Mouse (Mus musculus): ENCODE results near the gene Odf2. TPM values are rescaled to one million over a fixed set of nuclear protein-coding genes. Genes with fewer than 3 reads are reported as not detected.
"Not testable (repeated sequence)": the region's sequence is repeated elsewhere in the genome, so short reads cannot be mapped to it uniquely, and the experiment has no call there.

Odf2 gene
- total and polyA plus RNA-seq, 3 experiments: 35.4 to 54.6 (median 48.6) TPM

- DNase-seq (ENCODE audit: extremely low read depth): no peak
- Histone ChIP-seq H3K4me3 (replicated peaks in 1 of 3; ENCODE audit: low read depth in 2 of 3, low read length in 2 of 3, poor library complexity in 1 of 3) (no peak overlapping the region), H3K9me3 (replicated peaks; ENCODE audit: low read length) (peaks cover 6% of the 10 kb centered on the region), H3K27ac (ENCODE audit: insufficient read depth, low read depth) (no peak overlapping the region), H3K9ac (ENCODE audit: insufficient read depth, low read depth) (no peak overlapping the region), H3K79me2 (replicated peaks; ENCODE audit: control insufficient read depth, extremely low read depth, insufficient read depth, poor library complexity, severe bottlenecking) (no peaks in the 10 kb centered on the region), H3K27me3 (replicated peaks) (no peaks in the 10 kb centered on the region), H3K4me2 (ENCODE audit: insufficient read depth, low read depth, poor library complexity, severe bottlenecking) (no peak overlapping the region), H3K36me3 (replicated peaks in 1 of 2; ENCODE audit: control insufficient read depth in 1 of 2, insufficient read depth in 1 of 2, low read length in 1 of 2) (peaks cover 5 to 27% of the 10 kb centered on the region in 2 experiments), H3K4me1 (ENCODE audit: control insufficient read depth in 1 of 2, insufficient read depth in 2 of 2) (peaks cover 2 to 10% of the 10 kb centered on the region in 2 experiments; a peak in 1 of 4 replicates)
- TF ChIP-seq MAFK (IDR thresholded peaks at IDR 0.05; ENCODE audit: insufficient replicate concordance, low read length) (no peak), PAX5 (IDR thresholded peaks at IDR 0.05; ENCODE audit: low read length) (no peak), POLR2AphosphoS2 (IDR thresholded peaks at IDR 0.05; ENCODE audit: low read depth, low read length) (no peak), CHD2 (IDR thresholded peaks at IDR 0.05; ENCODE audit: low read length) (no peak), ZNF384 (IDR thresholded peaks at IDR 0.05; ENCODE audit: low read depth, low read length) (no peak), ZMIZ1 (IDR thresholded peaks at IDR 0.05; ENCODE audit: low read depth, low read length) (no peak), USF2 (conservative IDR thresholded peaks at IDR 0.05; ENCODE audit: low read depth, low read length) (no peak), CHD1 (IDR thresholded peaks at IDR 0.05; ENCODE audit: low read depth, low read length) (no peak), HCFC1 (IDR thresholded peaks at IDR 0.05; ENCODE audit: low read depth, low read length) (no peak), ELF1 (IDR thresholded peaks at IDR 0.05; ENCODE audit: low read depth, low read length) (no peak)
- dilution Hi-C loops (cut with MboI; ENCODE audit: extremely low pct_ligation_motif_present, extremely low pct_unique_long_range_greater_than_20kb, low sequenced_read_pairs) (no loop called here), in situ Hi-C loops (cut with MboI; ENCODE audit: low pct_ligation_motif_present, low pct_unique_long_range_greater_than_20kb, low sequenced_read_pairs) (no loop called here)
Observed at GRCm38 (mm10) chr2:29879964-29880830, 8.8 kb upstream of the Odf2 start.

- Histone ChIP-seq H3K27me3 (replicated peaks) (peaks cover 16% of the 10 kb centered on the region), H3K4me1 (ENCODE audit: control insufficient read depth in 1 of 2, insufficient read depth in 2 of 2) (peaks cover 4 to 22% of the 10 kb centered on the region in 2 experiments; a peak in 3 of 4 replicates)
- H3K4me2 ChIP-seq (ENCODE audit: insufficient read depth, low read depth, poor library complexity, severe bottlenecking); H3K36me3 ChIP-seq (replicated peaks in 1 of 2; ENCODE audit: control insufficient read depth in 1 of 2, insufficient read depth in 1 of 2, low read length in 1 of 2); H3K9ac ChIP-seq (ENCODE audit: insufficient read depth, low read depth); H3K4me3 ChIP-seq (replicated peaks in 1 of 3; ENCODE audit: low read depth in 2 of 3, low read length in 2 of 3, poor library complexity in 1 of 3); H3K9me3 ChIP-seq (replicated peaks; ENCODE audit: low read length); H3K79me2 ChIP-seq (replicated peaks; ENCODE audit: control insufficient read depth, extremely low read depth, insufficient read depth, poor library complexity, severe bottlenecking); in situ Hi-C loops (cut with MboI; ENCODE audit: low pct_ligation_motif_present, low pct_unique_long_range_greater_than_20kb, low sequenced_read_pairs); dilution Hi-C loops (cut with MboI; ENCODE audit: extremely low pct_ligation_motif_present, extremely low pct_unique_long_range_greater_than_20kb, low sequenced_read_pairs); DNase-seq (ENCODE audit: extremely low read depth); H3K27ac ChIP-seq (ENCODE audit: insufficient read depth, low read depth): not testable (repeated sequence)
- TF ChIP-seq CTCF (conservative IDR thresholded peaks at IDR 0.05 in 1 of 2, IDR thresholded peaks at IDR 0.05 in 1 of 2; ENCODE audit: low read depth in 2 of 2, low read length in 2 of 2): 0 out of 4 replicates have a peak, but pooled peaks of 1 of the 2 experiments have one; percentile 10
Observed at GRCm38 (mm10) chr2:29886659-29887292, 2.2 kb upstream of the Odf2 start.

Data from CH12.LX (cell line).